Mouse (Mus musculus): ENCODE data around the gene Ofd1. TPM values are rescaled to one million over a fixed set of nuclear protein-coding genes. Genes with fewer than 3 reads are reported as not detected.

The Ofd1 gene
- total RNA-seq, 2 experiments from 2014 or later = 4.5 to 7.8 TPM

DNA sequence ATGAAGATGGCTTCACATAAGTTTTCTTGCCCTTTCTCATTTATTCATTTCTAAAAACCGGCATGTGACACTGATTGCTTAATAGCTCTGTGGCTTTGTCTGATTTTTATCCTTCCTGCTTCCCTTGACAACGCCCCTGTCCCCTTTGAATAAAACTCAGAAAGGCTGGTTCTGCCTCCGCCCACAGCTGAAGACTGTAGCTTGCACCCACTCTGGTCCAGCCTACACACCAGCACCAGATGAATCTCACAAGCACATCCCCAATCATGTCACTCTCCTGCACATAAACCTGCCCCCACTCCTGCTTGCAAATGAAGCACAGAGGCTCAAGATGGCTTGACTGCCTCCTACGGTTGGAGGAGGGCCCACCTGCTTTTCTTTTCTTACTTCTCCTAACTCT is 80.0 kb downstream of the Ofd1 start:
- no peak for DNase-seq

DNA sequence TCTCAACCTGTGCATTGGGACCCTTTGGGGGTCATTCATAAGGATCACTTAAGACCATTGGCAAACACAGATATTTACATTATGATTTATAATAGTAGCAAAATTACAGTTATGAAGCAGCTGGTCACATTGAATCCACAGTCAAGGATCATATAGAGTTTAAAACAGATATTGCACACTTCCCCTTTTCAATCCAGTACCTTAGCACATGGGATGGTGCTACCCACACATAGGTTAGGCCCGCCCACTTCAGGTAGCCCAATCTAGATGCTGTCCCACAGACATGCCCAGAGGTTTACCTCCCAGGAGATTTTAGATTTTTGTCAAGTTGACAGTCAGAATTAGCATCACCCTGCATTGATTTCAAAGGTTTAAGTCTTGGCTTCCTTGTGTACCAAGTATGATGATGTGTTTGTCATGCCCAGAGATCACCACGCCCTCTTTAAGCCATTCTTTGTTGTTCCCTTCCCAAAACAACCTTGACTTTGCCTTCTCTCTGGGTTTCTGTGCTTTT is 80.5 kb downstream of the Ofd1 start:
- no peak for DNase-seq

- DNase-seq = no peak
These were observed 81.5 kb downstream of the Ofd1 start for GRCm38 (mm10) chrX:166358955-166359354.

- no peak for DNase-seq
These were observed 84.2 kb downstream of the Ofd1 start for GRCm38 (mm10) chrX:166356276-166356675.

GRCm38 (mm10) chrX:166354913-166355312 is 85.6 kb downstream of the Ofd1 start:
- no peak for DNase-seq

DNA sequence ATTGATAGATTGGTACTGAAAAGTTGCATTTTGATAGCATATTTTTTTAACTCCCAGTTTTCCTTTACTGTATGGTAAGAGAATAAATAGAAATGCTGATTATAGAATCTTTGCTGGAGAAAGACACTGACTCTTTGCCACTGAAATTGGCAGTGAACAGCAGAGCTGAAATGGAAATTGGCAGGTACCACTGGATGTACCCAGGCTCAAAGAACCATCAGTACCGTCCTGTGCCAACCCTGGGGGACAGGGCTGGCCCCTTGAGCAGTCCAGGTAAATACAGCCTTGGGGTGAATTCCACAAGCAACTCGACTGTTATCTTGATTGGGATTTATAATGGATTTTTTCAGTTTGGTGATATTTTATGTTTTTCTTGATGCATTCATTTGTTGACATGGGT is 87.1 kb downstream of the Ofd1 start:
- no peak for DNase-seq

DNA sequence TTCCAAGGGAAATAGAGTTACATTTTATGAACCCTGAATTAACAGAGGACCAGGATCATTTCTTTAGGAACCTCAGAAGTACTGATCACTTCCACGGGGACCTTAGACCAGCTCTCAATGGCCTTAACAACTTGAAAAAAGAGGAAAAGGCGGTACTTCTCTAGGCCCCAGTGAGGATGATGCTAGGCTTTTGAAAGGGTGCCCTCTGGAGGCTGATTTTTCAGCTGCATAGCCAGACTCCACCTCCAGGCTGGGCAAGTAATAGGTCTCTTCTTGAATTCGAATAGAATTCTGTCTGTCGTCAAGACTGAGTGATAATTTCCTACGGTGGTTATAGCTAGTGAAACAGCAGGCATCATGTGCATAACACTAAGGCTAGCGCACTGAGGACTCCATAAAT is 88.7 kb downstream of the Ofd1 start:
- peak; percentile 61 to 68 for DNase-seq

DNA sequence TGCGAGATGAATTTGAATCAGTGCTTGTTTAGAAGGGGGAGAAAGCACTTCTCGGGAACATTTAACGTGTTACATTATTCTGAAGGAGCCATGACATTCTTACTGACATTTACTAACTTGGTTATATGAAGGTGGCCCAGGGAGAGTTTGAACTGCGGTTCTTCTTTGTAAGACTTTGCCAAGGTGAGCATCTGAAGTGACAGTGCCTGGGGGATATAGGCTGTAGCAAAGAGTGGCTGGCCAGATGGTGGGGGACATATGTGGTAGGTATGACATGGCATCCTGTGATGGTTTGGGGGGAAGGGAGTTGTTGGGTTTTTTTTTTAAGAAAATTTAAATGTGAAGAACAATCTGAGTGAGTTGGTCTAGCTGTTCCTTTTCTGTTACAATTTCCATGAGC is 91.9 kb downstream of the Ofd1 start:
- DNase-seq = no peak

DNA sequence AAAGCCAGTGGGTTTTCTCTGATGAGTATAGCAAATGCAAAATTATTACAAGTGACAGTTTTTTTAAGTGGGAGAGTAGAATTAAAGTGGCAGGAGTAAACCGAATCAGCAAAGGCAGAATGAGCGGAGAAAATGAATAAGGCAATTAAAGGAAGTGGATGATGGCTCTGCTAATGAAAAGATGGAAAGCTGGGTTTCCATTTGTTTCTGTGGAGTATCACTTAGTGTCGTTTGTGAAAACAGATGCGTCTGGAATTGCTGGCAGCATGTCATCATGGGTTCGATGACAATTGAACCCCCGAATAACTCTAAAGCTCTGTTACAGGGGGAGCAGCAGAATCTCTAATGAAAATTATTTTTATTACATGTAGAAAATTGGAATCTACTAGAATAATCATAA is 92.4 kb downstream of the Ofd1 start:
- DNase-seq = no peak

DNA sequence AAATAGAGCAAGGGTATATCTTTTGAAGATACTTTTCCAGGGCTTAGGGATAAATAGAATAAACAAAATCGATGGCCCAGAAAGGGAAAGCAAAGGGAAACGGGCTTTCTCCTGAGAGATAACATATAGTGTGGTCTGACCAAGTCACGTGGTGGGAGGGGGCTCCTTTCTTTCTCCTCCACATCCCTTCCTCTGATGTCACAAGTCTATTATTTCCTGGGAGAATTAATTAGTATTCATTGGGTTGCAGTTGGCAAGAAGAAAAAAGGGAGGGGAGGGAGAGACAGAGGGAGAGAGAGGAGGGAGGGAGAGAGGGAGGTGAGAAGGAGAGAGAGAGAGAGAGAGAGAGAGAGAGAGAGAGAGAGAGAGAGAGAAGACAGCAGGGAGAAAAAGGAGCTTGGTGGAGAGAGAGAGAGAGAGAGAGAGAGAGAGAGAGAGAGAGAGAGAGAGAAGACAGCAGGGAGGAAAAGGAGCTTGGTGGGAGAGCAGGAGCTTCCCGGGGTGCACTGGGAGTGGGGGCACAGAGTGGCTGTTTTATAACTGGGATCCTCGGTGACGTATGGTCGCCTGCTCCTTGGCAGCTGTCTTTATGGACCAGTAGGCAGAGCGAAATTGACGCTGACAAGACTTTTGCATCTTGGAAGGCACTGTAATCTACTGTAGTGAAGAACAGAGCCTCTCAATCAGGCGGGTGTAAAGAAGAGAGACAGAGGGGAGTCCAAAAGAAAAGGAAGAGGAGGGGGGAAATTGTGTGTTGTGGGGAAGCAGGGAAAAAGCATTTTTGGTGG is 96.1 kb downstream of the Ofd1 start:
- no peak for DNase-seq

DNA sequence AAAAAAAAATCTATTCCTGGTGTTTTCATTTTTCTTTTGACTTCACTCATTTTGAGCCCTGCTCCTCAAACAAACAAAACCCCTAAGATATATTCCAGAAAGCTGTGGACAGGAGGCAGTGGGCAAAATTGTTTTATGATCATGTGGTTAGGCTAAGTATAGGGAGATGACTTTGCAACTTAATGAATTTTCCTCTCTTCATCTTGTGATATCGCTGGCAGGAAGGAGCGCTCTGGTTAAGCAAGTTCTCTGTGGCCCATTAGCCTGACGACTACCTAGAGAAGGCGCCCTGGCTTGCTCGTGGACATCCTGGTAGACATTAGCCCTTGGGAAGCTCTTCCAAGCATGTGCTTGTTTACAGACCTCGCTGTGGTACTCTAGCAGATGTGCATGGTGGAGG is 98.7 kb downstream of the Ofd1 start:
- DNase-seq = no peak

Other genes starting within 250 kb of the Ofd1 start
- gene Gpm6b, start 201.8 kb downstream of the Ofd1 start, total RNA-seq (2021) = 1 to 10 TPM; 6.0 to 6.9 TPM
- gene Trappc2, start 130 bp downstream of the Ofd1 start, total RNA-seq (2021) = 10 to 100 TPM; 23.4 to 24.4 TPM
- 10 to 100 TPM; 46.2 to 54.3 TPM for gene Rab9, start 39.2 kb upstream of the Ofd1 start, total RNA-seq (2021)
- gene Tceanc, start 77.9 kb upstream of the Ofd1 start, total RNA-seq (2021) = 1 to 10 TPM; 2.2 to 8.8 TPM
- gene Egfl6, start 145.0 kb upstream of the Ofd1 start, total RNA-seq (2021) = 10 to 100 TPM; 33.3 to 36.4 TPM

Measured in adrenal gland, postnatal 36 days (tissue).